Mouse (Mus musculus) intestine, postnatal 0 days (tissue): Measurements from ENCODE around the gene Gna12. TPM values are rescaled to one million over a fixed set of nuclear protein-coding genes. Genes with fewer than 3 reads are reported as not detected.

Experiments used
- ATAC-seq: fragments of 200-750 bp; cut with Nextera tagmentation; 2 replicates; pipeline ENCODE4 v1.8.0; 2017; ENCODE audit warnings: mild to moderate bottlenecking, moderate TSS enrichment, moderate library complexity
- H3K27ac ChIP-seq: fragments of 300-500 bp; sonication (generic); 2 replicates; pipeline ENCODE4 v1.5.1; 2014; ENCODE audit warnings: mild to moderate bottlenecking, low read depth, low read length, moderate library complexity
- H3K27me3 ChIP-seq: fragments of 300-500 bp; sonication (generic); replicated peaks from 2 replicates; pipeline ENCODE4 v1.6.1; 2014; ENCODE audit warnings: low read length, mixed read lengths; ENCODE audit not compliant: control insufficient read depth, insufficient read depth
- H3K36me3 ChIP-seq: fragments of 300-500 bp; sonication (generic); 2 replicates; pipeline ENCODE4 v1.6.1; 2014; ENCODE audit warnings: mild to moderate bottlenecking, moderate library complexity; ENCODE audit not compliant: control insufficient read depth, insufficient read depth
- H3K4me1 ChIP-seq: fragments of 300-500 bp; sonication (generic); replicated peaks from 2 replicates; pipeline ENCODE4 v1.6.1; 2014; ENCODE audit warnings: antibody characterized with exemption, low read length, mixed read lengths; ENCODE audit not compliant: control insufficient read depth, insufficient read depth
- H3K4me2 ChIP-seq: fragments of 300-500 bp; sonication (generic); replicated peaks from 2 replicates; pipeline ENCODE4 v1.6.1; 2014; ENCODE audit warnings: low read depth, mild to moderate bottlenecking, moderate library complexity
- H3K4me3 ChIP-seq: fragments of 300-500 bp; sonication (generic); 2 replicates; pipeline ENCODE4 v1.5.1; 2014; ENCODE audit warnings: low read depth, low read length
- H3K9ac ChIP-seq: fragments of 300-500 bp; sonication (generic); 2 replicates; pipeline ENCODE4 v1.6.1; 2014; ENCODE audit warnings: mild to moderate bottlenecking, low read depth, low read length
- H3K9me3 ChIP-seq: fragments of 300-500 bp; sonication (generic); 2 replicates; pipeline ENCODE4 v1.6.1; 2016; ENCODE audit warnings: mixed run types; ENCODE audit not compliant: control insufficient read depth
- CTCF ChIP-seq: sonication (generic); IDR thresholded peaks from 2 replicates; pipeline ENCODE4 v1.5.1; 2016; ENCODE audit warnings: low read depth, mild to moderate bottlenecking, control low read depth, antibody characterized with exemption, moderate library complexity
- WGBS: fragments of 180-500 bp; shearing (Covaris S2); extraction: QIAGEN DNeasy Blood & Tissue Kit; methylation state at CpG from one replicate; pipeline ENCODE4 v1.1.7; 2014; 5-methylcytosine and 5-hydroxymethylcytosine counted together
- polyA plus RNA-seq: library from polyadenylated mRNA; unstranded; fragments of >200 nt; fragmentation: Nextera tagmentation; extraction: Ambion mirVana; gene quantifications from 2 replicates; pipeline ENCODE4 v1.2.1, GENCODE M21; 2015

The Gna12 gene
- polyA plus RNA-seq, 1 experiment from 2014 or later, result 13.8 TPM

DNA sequence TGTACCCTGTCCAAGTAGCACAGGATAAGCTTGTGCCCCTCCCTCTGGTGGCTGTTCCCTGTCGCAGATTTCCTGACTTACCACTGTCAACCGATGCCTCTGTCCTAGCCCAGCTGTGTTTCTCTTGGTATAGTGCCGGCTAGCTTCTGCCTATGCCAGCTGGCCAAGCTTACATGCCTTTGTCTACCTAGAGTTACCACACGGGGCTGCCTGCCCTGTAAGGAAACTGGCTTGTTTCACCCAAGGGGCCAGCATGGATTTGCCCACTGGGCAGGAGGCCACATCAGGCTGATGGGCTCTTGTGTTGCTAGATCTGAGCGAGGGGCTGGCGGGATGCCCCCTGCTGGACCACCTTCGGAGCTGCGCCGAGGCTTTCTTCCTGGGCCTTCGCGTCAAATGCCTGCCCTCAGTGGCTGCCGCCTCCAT, 86.5 kb downstream of the Gna12 start:
- peak; percentile 35; the same call in 1 of the 2 replicates for TF ChIP-seq CTCF
- no peaks in the 10 kb centered on the region for H3K36me3 ChIP-seq
- H3K4me1 ChIP-seq, result no peaks in the 10 kb centered on the region
- H3K27ac ChIP-seq, result no peak overlapping the region
- H3K9ac ChIP-seq, result no peak overlapping the region
- H3K27me3 ChIP-seq, result no peaks in the 10 kb centered on the region
- no peaks in the 10 kb centered on the region for H3K9me3 ChIP-seq
- H3K4me2 ChIP-seq, result no peak overlapping the region
- WGBS, result 42% methylated on average over 12 of the region's 12 CpGs
- no peak for ATAC-seq
- no peak overlapping the region for H3K4me3 ChIP-seq

- Histone ChIP-seq H3K27ac (no peak overlapping the region), H3K9ac (no peak overlapping the region), H3K4me2 (no peak overlapping the region), H3K27me3 (peaks cover 4% of the 10 kb centered on the region), H3K4me1 (no peaks in the 10 kb centered on the region), H3K9me3 (no peaks in the 10 kb centered on the region), H3K36me3 (no peaks in the 10 kb centered on the region), H3K4me3 (no peak overlapping the region)
- TF ChIP-seq CTCF, result peak; percentile 61
- ATAC-seq, result no peak
These were observed 88.4 kb downstream of the Gna12 start for GRCm38 (mm10) chr5:140741877-140742276.

GRCm38 (mm10) chr5:140741040-140741439, 89.2 kb downstream of the Gna12 start:
- Histone ChIP-seq H3K27ac (no peak overlapping the region), H3K4me2 (no peak overlapping the region), H3K9ac (no peak overlapping the region), H3K36me3 (no peaks in the 10 kb centered on the region), H3K27me3 (peaks cover 5% of the 10 kb centered on the region), H3K4me3 (no peak overlapping the region), H3K9me3 (no peaks in the 10 kb centered on the region), H3K4me1 (no peaks in the 10 kb centered on the region)
- no peak for ATAC-seq
- no peak for TF ChIP-seq CTCF
- WGBS, result 75% methylated on average over 11 of the region's 11 CpGs

GRCm38 (mm10) chr5:140739813-140740212, 90.4 kb downstream of the Gna12 start:
- Histone ChIP-seq H3K27ac (no peak overlapping the region), H3K9me3 (no peaks in the 10 kb centered on the region), H3K27me3 (peaks cover 13% of the 10 kb centered on the region), H3K9ac (no peak overlapping the region), H3K36me3 (no peaks in the 10 kb centered on the region), H3K4me3 (no peak overlapping the region), H3K4me2 (no peak overlapping the region), H3K4me1 (no peaks in the 10 kb centered on the region)
- WGBS, result 74% methylated on average over 12 of the region's 12 CpGs
- no peak for ATAC-seq
- TF ChIP-seq CTCF, result no peak

GRCm38 (mm10) chr5:140736166-140736565, 94.1 kb downstream of the Gna12 start:
- Histone ChIP-seq H3K36me3 (no peaks in the 10 kb centered on the region), H3K27ac (no peak overlapping the region), H3K4me1 (no peaks in the 10 kb centered on the region), H3K4me3 (peak overlapping the region; percentile 26), H3K4me2 (peak overlapping the region; percentile 62), H3K9ac (no peak overlapping the region), H3K27me3 (peaks cover 13% of the 10 kb centered on the region), H3K9me3 (no peaks in the 10 kb centered on the region)
- 0 out of 2 replicates have a peak, but pooled peaks have one; percentile 5 for TF ChIP-seq CTCF
- no peak for ATAC-seq
- WGBS, result 16% methylated on average over 10 of the region's 13 CpGs

- H3K9me3 ChIP-seq, result no peaks in the 10 kb centered on the region
- H3K36me3 ChIP-seq, result no peaks in the 10 kb centered on the region
- H3K4me2 ChIP-seq, result peak overlapping the region; percentile 62
- H3K27ac ChIP-seq, result no peak overlapping the region
- ATAC-seq, result peak; percentile 48; the same call in 1 of the 2 replicates
- no peaks in the 10 kb centered on the region for H3K4me1 ChIP-seq
- TF ChIP-seq CTCF, result no peak
- H3K27me3 ChIP-seq, result peaks cover 13% of the 10 kb centered on the region
- no peak overlapping the region for H3K9ac ChIP-seq
- H3K4me3 ChIP-seq, result peak overlapping the region; percentile 26
- WGBS, result 0% methylated on average over 22 of the region's 22 CpGs
These were observed 94.9 kb downstream of the Gna12 start for GRCm38 (mm10) chr5:140735297-140735696.

- no peaks in the 10 kb centered on the region for H3K9me3 ChIP-seq
- H3K36me3 ChIP-seq, result no peaks in the 10 kb centered on the region
- H3K4me3 ChIP-seq, result no peak overlapping the region
- no peak for ATAC-seq
- 71% methylated on average over 3 of the region's 3 CpGs for WGBS
- H3K27ac ChIP-seq, result no peak overlapping the region
- no peaks in the 10 kb centered on the region for H3K4me1 ChIP-seq
- TF ChIP-seq CTCF, result no peak
- no peak overlapping the region for H3K4me2 ChIP-seq
- no peak overlapping the region for H3K9ac ChIP-seq
- peaks cover 13% of the 10 kb centered on the region for H3K27me3 ChIP-seq
These were observed 96.9 kb downstream of the Gna12 start for GRCm38 (mm10) chr5:140733336-140733735.
